Mouse (Mus musculus) CH12.LX (cell line): ENCODE measurements around the gene Coro7. TPM values are rescaled to one million over a fixed set of nuclear protein-coding genes. Genes with fewer than 3 reads are reported as not detected.

Source experiments
- DNase-seq: peaks from one replicate; pipeline ENCODE4 v3.0.0-alpha.2; 2013; ENCODE audit errors: extremely low read depth
- H3K27ac ChIP-seq: 2 replicates; pipeline ENCODE4 v1.5.1; 2012; ENCODE audit warnings: low read depth, mild to moderate bottlenecking, control low read depth, moderate library complexity; ENCODE audit not compliant: insufficient read depth
- H3K27me3 ChIP-seq: replicated peaks from 2 replicates; pipeline ENCODE3; 2012; ENCODE audit warnings: inconsistent platforms
- H3K36me3 ChIP-seq, 2 experiments: replicated peaks in 1 of 2; 2 replicates each; pipeline versions ENCODE3 to v1.6.1; 2012; ENCODE audit warnings: inconsistent platforms in 1 of 2, low read length in 1 of 2, mild to moderate bottlenecking in 1 of 2, mixed read lengths in 1 of 2, moderate library complexity in 1 of 2; ENCODE audit not compliant: control insufficient read depth in 1 of 2, insufficient read depth in 1 of 2
- H3K4me1 ChIP-seq, 2 experiments: 2 replicates each; pipeline ENCODE4 v1.6.1; 2012; ENCODE audit warnings: inconsistent platforms in 1 of 2, moderate library complexity in 1 of 2; ENCODE audit not compliant: insufficient read depth in 2 of 2, control insufficient read depth in 1 of 2
- H3K4me2 ChIP-seq: 2 replicates; pipeline ENCODE4 v1.6.1; 2012; ENCODE audit warnings: low read depth, mild to moderate bottlenecking, control low read depth; ENCODE audit not compliant: poor library complexity, insufficient read depth, severe bottlenecking
- H3K4me3 ChIP-seq, 3 experiments: fragments of 150-350 bp in 1 of 3; sonication (generic) in 1 of 3; replicated peaks in 1 of 3; 2 replicates each; pipeline versions ENCODE3 to v1.5.1; 2011 to 2012; ENCODE audit warnings: low read depth in 2 of 3, low read length in 2 of 3, mild to moderate bottlenecking in 2 of 3, moderate library complexity in 2 of 3, control low read depth in 1 of 3, improper control_type of control experiment in 1 of 3, inconsistent platforms in 1 of 3, mixed read lengths in 1 of 3; ENCODE audit not compliant: poor library complexity in 1 of 3
- H3K79me2 ChIP-seq: replicated peaks from 2 replicates; pipeline ENCODE4 v1.6.1; 2012; ENCODE audit warnings: mild to moderate bottlenecking, moderate library complexity; ENCODE audit not compliant: control insufficient read depth, poor library complexity, insufficient read depth, severe bottlenecking; ENCODE audit errors: extremely low read depth
- H3K9ac ChIP-seq: 2 replicates; pipeline ENCODE4 v1.6.1; 2012; ENCODE audit warnings: low read depth, mild to moderate bottlenecking, control low read depth, moderate library complexity; ENCODE audit not compliant: insufficient read depth
- H3K9me3 ChIP-seq: replicated peaks from 2 replicates; pipeline ENCODE3; 2012; ENCODE audit warnings: low read length, inconsistent platforms, mixed read lengths
- CHD2 ChIP-seq: IDR thresholded peaks from 2 replicates; pipeline ENCODE4 v1.6.1; 2011; ENCODE audit warnings: low read length, improper control_type of control experiment
- CTCF ChIP-seq, 2 experiments: IDR thresholded peaks in 1 of 2; conservative IDR thresholded peaks in 1 of 2; 2 replicates each; pipeline ENCODE4 v1.5.1; 2011 to 2012; ENCODE audit warnings: low read depth in 2 of 2, low read length in 2 of 2, improper control_type of control experiment in 1 of 2, inconsistent platforms in 1 of 2, mild to moderate bottlenecking in 1 of 2, moderate library complexity in 1 of 2
- IRF4 ChIP-seq: IDR thresholded peaks from 2 replicates; pipeline ENCODE4 v1.6.1; 2014; ENCODE audit warnings: low read depth, mild to moderate bottlenecking, inconsistent platforms, low read length, improper control_type of control experiment
- JUND ChIP-seq: conservative IDR thresholded peaks from 2 replicates; pipeline ENCODE4 v1.6.1; 2011; ENCODE audit warnings: low read depth, low read length, improper control_type of control experiment
- KAT2A ChIP-seq: IDR thresholded peaks from 2 replicates; pipeline ENCODE4 v1.6.1; 2012; ENCODE audit warnings: low read length, improper control_type of control experiment, inconsistent platforms; ENCODE audit not compliant: insufficient replicate concordance
- MAFK ChIP-seq: IDR thresholded peaks from 2 replicates; pipeline ENCODE4 v1.6.1; 2011; ENCODE audit warnings: low read length, improper control_type of control experiment; ENCODE audit not compliant: insufficient replicate concordance
- MAZ ChIP-seq: IDR thresholded peaks from 2 replicates; pipeline ENCODE4 v1.6.1; 2012; ENCODE audit warnings: low read depth, mild to moderate bottlenecking, inconsistent platforms, low read length, improper control_type of control experiment, moderate library complexity
- MEF2A ChIP-seq: IDR thresholded peaks from 2 replicates; pipeline ENCODE4 v1.6.1; 2014; ENCODE audit warnings: low read depth, mild to moderate bottlenecking, inconsistent platforms, low read length, improper control_type of control experiment, borderline replicate concordance
- MXI1 ChIP-seq: IDR thresholded peaks from 2 replicates; pipeline ENCODE4 v1.6.1; 2011; ENCODE audit warnings: mild to moderate bottlenecking, low read depth, low read length, improper control_type of control experiment
- NELFE ChIP-seq: IDR thresholded peaks from 2 replicates; pipeline ENCODE4 v1.6.1; 2011; ENCODE audit warnings: low read depth, low read length, improper control_type of control experiment
- PAX5 ChIP-seq: IDR thresholded peaks from 2 replicates; pipeline ENCODE4 v1.6.1; 2012; ENCODE audit warnings: low read length, inconsistent platforms, mixed read lengths
- POLR2A ChIP-seq: IDR thresholded peaks from 2 replicates; pipeline ENCODE4 v1.6.1; 2011; ENCODE audit warnings: low read depth, mild to moderate bottlenecking, improper control_type of control experiment, low read length
- POLR2AphosphoS2 ChIP-seq: IDR thresholded peaks from 2 replicates; pipeline ENCODE4 v1.6.1; 2011; ENCODE audit warnings: low read depth, low read length, improper control_type of control experiment
- SIN3A ChIP-seq: IDR thresholded peaks from 2 replicates; pipeline ENCODE4 v1.6.1; 2012; ENCODE audit warnings: low read length, improper control_type of control experiment, inconsistent platforms
- TBP ChIP-seq: conservative IDR thresholded peaks from 2 replicates; pipeline ENCODE4 v1.6.1; 2011; ENCODE audit warnings: low read depth, low read length, improper control_type of control experiment
- TCF12 ChIP-seq: IDR thresholded peaks from 2 replicates; pipeline ENCODE4 v1.6.1; 2014; ENCODE audit warnings: low read depth, mild to moderate bottlenecking, inconsistent platforms, low read length, improper control_type of control experiment
- USF1 ChIP-seq: IDR thresholded peaks from 2 replicates; pipeline ENCODE4 v1.6.1; 2014; ENCODE audit warnings: low read depth, mild to moderate bottlenecking, inconsistent platforms, low read length, improper control_type of control experiment
- ZMIZ1 ChIP-seq: IDR thresholded peaks from 2 replicates; pipeline ENCODE4 v1.6.1; 2012; ENCODE audit warnings: low read depth, mild to moderate bottlenecking, inconsistent platforms, low read length, improper control_type of control experiment
- ZNF384 ChIP-seq: IDR thresholded peaks from 2 replicates; pipeline ENCODE4 v1.6.1; 2012; ENCODE audit warnings: low read depth, low read length, improper control_type of control experiment, inconsistent platforms
- dilution Hi-C: fragments of 300-500 bp; cut with MboI; formaldehyde crosslinking; loops from 2 replicates; pipeline ENCODE4 v1.14.3; 2020; ENCODE audit warnings: low sequenced_read_pairs; ENCODE audit not compliant: extremely low pct_unique_long_range_greater_than_20kb, extremely low pct_ligation_motif_present
- in situ Hi-C: fragments of 300-500 bp; cut with MboI; formaldehyde crosslinking; loops from 3 replicates; pipeline ENCODE4 v1.14.3; 2019; ENCODE audit warnings: low sequenced_read_pairs, low pct_ligation_motif_present, low pct_unique_long_range_greater_than_20kb, mixed read lengths
- polyA plus RNA-seq: library from polyadenylated mRNA; unstranded; fragments of >175 nt; gene quantifications from 2 replicates; pipeline ENCODE4 v1.2.1, GENCODE M21; 2012; ENCODE audit warnings: low read depth; ENCODE audit not compliant: insufficient read length
- total RNA-seq, 2 experiments: library from RNA; depleted of rRNA; stranded (reverse); fragments of 300-350 nt in 1 of 2; fragments of >200 nt in 1 of 2; gene quantifications; 2 replicates each; pipeline ENCODE4 v1.2.3; 2012 to 2014

Gene Coro7
- total and polyA plus RNA-seq, 3 experiments, result 5.7 to 40.2 (median 20.0) TPM

GRCm38 (mm10) chr16:4640267-4641005 is 39.1 kb downstream of the Coro7 start:
- H3K9me3 ChIP-seq, result no peaks in the 10 kb centered on the region
- H3K36me3 ChIP-seq, result peaks cover 17 to 79% of the 10 kb centered on the region in 2 experiments
- H3K4me3 ChIP-seq, result peak overlapping the region; percentile 55 to 60 (median 59)
- TF ChIP-seq TCF12 (peak; percentile 9; the same call in 1 of the 2 replicates), USF1 (no peak), CHD2 (0 out of 2 replicates have a peak, but pooled peaks have one; percentile 13), MAZ (0 out of 2 replicates have a peak, but pooled peaks have one; percentile 26), IRF4 (no peak)
- H3K27me3 ChIP-seq, result no peaks in the 10 kb centered on the region
- peak; percentile 66 for DNase-seq
- dilution Hi-C loops (no loop called here), in situ Hi-C loops (loop anchor here (25.0 kb wide), 1 partner anchor 497 kb away; the partner anchor contains the start of genes Ppl and Sec14l5)
- peak overlapping the region; percentile 1; the same call in 1 of the 2 replicates for H3K27ac ChIP-seq
- H3K9ac ChIP-seq, result peak overlapping the region; percentile 41; the same call in 1 of the 2 replicates
- H3K4me2 ChIP-seq, result peak overlapping the region; percentile 81
- no peaks in the 10 kb centered on the region for H3K79me2 ChIP-seq
- peaks cover 16 to 32% of the 10 kb centered on the region in 2 experiments for H3K4me1 ChIP-seq

DNA sequence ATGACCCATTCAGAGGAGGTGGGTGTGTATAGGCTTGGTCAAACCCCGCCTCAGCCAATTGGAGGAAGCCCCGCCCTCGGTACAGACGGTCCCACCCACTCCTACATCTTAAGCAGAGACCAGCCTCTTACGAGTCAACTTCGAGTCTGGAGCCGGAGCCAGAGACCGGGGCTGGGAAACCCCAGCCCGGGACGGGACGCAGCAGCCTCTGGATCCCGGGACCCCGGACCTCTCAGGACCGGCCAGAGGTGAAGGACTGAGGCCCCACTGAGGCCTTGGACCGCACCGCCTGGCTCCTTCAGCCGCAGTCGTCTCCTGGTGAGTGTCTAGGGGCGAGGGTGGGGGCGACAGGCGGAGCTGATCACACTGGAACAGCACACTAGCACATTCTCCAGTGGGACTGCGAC is 39.7 kb downstream of the Coro7 start, which contains the start of the genes Vasn and Dnaja3:
TSS of gene Vasn (plus strand) at position 111 of the 407 bp plus-strand sequence.
TSS of gene Dnaja3 (plus strand) at position 159 of the 407 bp plus-strand sequence.
- Histone ChIP-seq H3K9ac (peak within 1 kb of the TSS; percentile 41), H3K27me3 (no peaks in the 10 kb centered on the region), H3K4me2 (peak within 1 kb of the TSS; percentile 81), H3K9me3 (no peaks in the 10 kb centered on the region), H3K4me1 (peaks cover 16 to 32% of the 10 kb centered on the region in 2 experiments), H3K36me3 (peaks cover 20 to 81% of the 10 kb centered on the region in 2 experiments), H3K27ac (peak within 1 kb of the TSS; percentile 1; the same call in 1 of the 2 replicates), H3K4me3 (peak within 1 kb of the TSS; percentile 55 to 60 (median 59)), H3K79me2 (no peaks in the 10 kb centered on the region)
- in situ Hi-C loops (loop anchor here (25.0 kb wide), 1 partner anchor 497 kb away; the partner anchor contains the start of genes Ppl and Sec14l5), dilution Hi-C loops (no loop called here)
- peak; percentile 95 for DNase-seq
- TF ChIP-seq MAZ, result peak; percentile 71; the same call in 1 of the 2 replicates
- no peak for TF ChIP-seq MEF2A
- no peak for TF ChIP-seq IRF4
- no peak for TF ChIP-seq JUND
- no peak for TF ChIP-seq MAFK
- 0 out of 2 replicates have a peak, but pooled peaks have one; percentile 22 for TF ChIP-seq TCF12
- TF ChIP-seq ZNF384, result no peak
- peak; percentile 79 for TF ChIP-seq POLR2A
- peak; percentile 73 for TF ChIP-seq TBP
- TF ChIP-seq PAX5, result no peak
- no peak for TF ChIP-seq KAT2A
- 0 out of 2 replicates have a peak, but pooled peaks have one; percentile 52 for TF ChIP-seq NELFE
- TF ChIP-seq MXI1, result no peak; the same call in 1 of the 2 replicates
- TF ChIP-seq ZMIZ1, result no peak; the same call in 1 of the 2 replicates
- TF ChIP-seq CTCF (conservative IDR thresholded peaks at IDR 0.05 in 1 of 2, IDR thresholded peaks at IDR 0.05 in 1 of 2; ENCODE audit: low read depth in 2 of 2, low read length in 2 of 2), result no peak
- TF ChIP-seq SIN3A, result peak; percentile 51; the same call in 1 of the 2 replicates
- no peak for TF ChIP-seq POLR2AphosphoS2
